ENCODE assay signal across 9 mouse cellular contexts in genomic region chr4:143300113-143300688, GRCm38 (mm10). TPM values are rescaled to one million over a fixed set of nuclear protein-coding genes. Genes with fewer than 3 reads are reported as not detected.
A peak's percentile ranks its signal among the peaks of the same experiment; 100 is the strongest.
DNase-seq lines count a peak whose midpoint lies in the region; ATAC-seq lines count a peak whose summit lies in the region.
"Had no signal": no experiment of that assay in that cellular context is flagged by ENCODE, and none has a peak within 500 bp of the region (broad histone marks: within the 10 kb centered on the region; RNA-seq: fewer than 3 reads in every experiment).

No protein-coding gene starts in this region.

- H3K27ac ChIP-seq in lung, embryonic 15.5 days, result peak overlapping the region; percentile 19; the same call in 1 of the 2 replicates
- H3K27ac ChIP-seq in embryonic facial prominence, embryonic 14.5 days (replicated peaks; ENCODE audit: low read depth, low read length), result no peak overlapping the region
- no peak overlapping the region for H3K27ac ChIP-seq in intestine, embryonic 15.5 days
- H3K27ac ChIP-seq in neural tube, embryonic 14.5 days (ENCODE audit: low read depth, low read length), result no peak overlapping the region

- intact Hi-C loops in gastrocnemius, postnatal 14 days (cut with DNase I; ENCODE audit: low total_unique reads), result no loop called here

- H3K27me3 ChIP-seq in lung, embryonic 15.5 days, result peaks cover 5% of the 10 kb centered on the region; the same call in 1 of the 2 replicates
- H3K27me3 ChIP-seq in embryonic facial prominence, embryonic 14.5 days (replicated peaks; ENCODE audit: control insufficient read depth, insufficient read depth, low read length), result no peaks in the 10 kb centered on the region
- H3K27me3 ChIP-seq in intestine, embryonic 15.5 days (replicated peaks), result 0 out of 2 replicates have a peak, but pooled peaks cover 4% of the 10 kb centered on the region
- H3K27me3 ChIP-seq in neural tube, embryonic 14.5 days (ENCODE audit: control insufficient read depth, insufficient read depth, low read length), result no peaks in the 10 kb centered on the region

- H3K9me3 ChIP-seq in lung, embryonic 15.5 days, result no peaks in the 10 kb centered on the region
- H3K9me3 ChIP-seq in embryonic facial prominence, embryonic 14.5 days (ENCODE audit: control insufficient read depth, low read length), result no peaks in the 10 kb centered on the region
- H3K9me3 ChIP-seq in intestine, embryonic 15.5 days, result no peaks in the 10 kb centered on the region
- no peaks in the 10 kb centered on the region for H3K9me3 ChIP-seq in neural tube, embryonic 14.5 days (ENCODE audit: control insufficient read depth, low read length)

- 9% methylated on average over 12 of the region's 12 CpGs for WGBS in lung, embryonic 15.5 days
- WGBS in embryonic facial prominence, embryonic 14.5 days, result 13% methylated on average over 12 of the region's 12 CpGs
- WGBS in intestine, embryonic 15.5 days, result 16% methylated on average over 12 of the region's 12 CpGs
- WGBS in neural tube, embryonic 14.5 days, result 6% methylated on average over 12 of the region's 12 CpGs

- no peak overlapping the region for H3K9ac ChIP-seq in lung, embryonic 15.5 days
- H3K9ac ChIP-seq in embryonic facial prominence, embryonic 14.5 days (ENCODE audit: low read depth, low read length), result peak overlapping the region; percentile 60
- H3K9ac ChIP-seq in intestine, embryonic 15.5 days, result no peak overlapping the region
- H3K9ac ChIP-seq in neural tube, embryonic 14.5 days (replicated peaks; ENCODE audit: low read depth, low read length), result no peak overlapping the region

- no peak for ATAC-seq in lung, embryonic 15.5 days (ENCODE audit: borderline replicate concordance, extremely low read depth, low FRiP score, low TSS enrichment)
- ATAC-seq in embryonic facial prominence, embryonic 14.5 days (ENCODE audit: low read depth), result no peak
- no peak for ATAC-seq in intestine, embryonic 15.5 days
- ATAC-seq in neural tube, embryonic 14.5 days (ENCODE audit: low read depth), result no peak
- ATAC-seq in CD4-positive, CD25-positive, alpha-beta regulatory T cell, adult 4 months, result no peak

- H3K4me3 ChIP-seq in lung, embryonic 15.5 days, result peak overlapping the region; percentile 43
- H3K4me3 ChIP-seq in embryonic facial prominence, embryonic 14.5 days (ENCODE audit: low read depth, low read length), result peak overlapping the region; percentile 45
- H3K4me3 ChIP-seq in intestine, embryonic 15.5 days (replicated peaks), result peak overlapping the region; percentile 38
- peak overlapping the region; percentile 29; the same call in 1 of the 2 replicates for H3K4me3 ChIP-seq in neural tube, embryonic 14.5 days (ENCODE audit: low read depth, low read length)

- H3K4me2 ChIP-seq in lung, embryonic 15.5 days, result peak overlapping the region; percentile 69
- peak overlapping the region; percentile 82 for H3K4me2 ChIP-seq in embryonic facial prominence, embryonic 14.5 days (ENCODE audit: low read depth, low read length)
- H3K4me2 ChIP-seq in intestine, embryonic 15.5 days (replicated peaks), result peak overlapping the region; percentile 62
- peak overlapping the region; percentile 44; the same call in 1 of the 2 replicates for H3K4me2 ChIP-seq in neural tube, embryonic 14.5 days (ENCODE audit: low read depth, low read length)

- no peak for DNase-seq in lung, postnatal 4 days
- DNase-seq in embryonic facial prominence, embryonic 14.5 days (ENCODE audit: low spot score), result peak; percentile 40
- no peak for DNase-seq in gastrocnemius, postnatal 14 days
- DNase-seq in thymus, postnatal 10 days (ENCODE audit: low spot score in 2 of 2), result no peak
- DNase-seq: spleen, adult 18-20 months had no signal

- peaks cover 40% of the 10 kb centered on the region for H3K4me1 ChIP-seq in lung, embryonic 15.5 days
- peaks cover 49% of the 10 kb centered on the region for H3K4me1 ChIP-seq in embryonic facial prominence, embryonic 14.5 days (ENCODE audit: control insufficient read depth, insufficient read depth, low read length)
- H3K4me1 ChIP-seq in intestine, embryonic 15.5 days (replicated peaks), result peaks cover 13% of the 10 kb centered on the region; the same call in 1 of the 2 replicates
- no peaks in the 10 kb centered on the region; the same call in 1 of the 2 replicates for H3K4me1 ChIP-seq in neural tube, embryonic 14.5 days (ENCODE audit: control insufficient read depth, insufficient read depth, low read length)

- no peaks in the 10 kb centered on the region for H3K36me3 ChIP-seq in lung, embryonic 15.5 days
- H3K36me3 ChIP-seq in embryonic facial prominence, embryonic 14.5 days (ENCODE audit: control insufficient read depth, insufficient read depth, low read length), result no peaks in the 10 kb centered on the region
- H3K36me3 ChIP-seq in intestine, embryonic 15.5 days, result no peaks in the 10 kb centered on the region
- H3K36me3 ChIP-seq in neural tube, embryonic 14.5 days (ENCODE audit: control insufficient read depth, insufficient read depth, low read length), result no peaks in the 10 kb centered on the region

RNA-seq across cellular contexts. Expression of gene Pdpn, which starts 0.8 kb away (rescaled TPM):
- polyA plus RNA-seq in lung, embryonic 15.5 days (2015; fragmentation: Nextera tagmentation; extraction: Ambion mirVana), result 47.2 and 51.0 TPM in 2 replicates
- 67.1 and 70.2 TPM in 2 replicates for polyA plus RNA-seq in embryonic facial prominence, embryonic 14.5 days (2014; fragmentation: Nextera tagmentation; extraction: Ambion mirVana)
- polyA plus RNA-seq in intestine, embryonic 15.5 days (2015; fragmentation: Nextera tagmentation; extraction: Ambion mirVana), result 24.8 and 27.5 TPM in 2 replicates
- polyA plus RNA-seq in neural tube, embryonic 14.5 days (2014; fragmentation: Nextera tagmentation; extraction: Ambion mirVana), result 25.6 and 40.5 TPM in 2 replicates
- not detected for polyA plus RNA-seq in CD4-positive, CD25-positive, alpha-beta regulatory T cell, adult 4 months (2017; shearing (Covaris generic))
- 10 to 100 TPM; 12.5 to 16.1 TPM for total RNA-seq in gastrocnemius, postnatal 14 days (2021)

RNA-seq across cellular contexts. Expression of gene Lrrc38, which starts 49.4 kb away (rescaled TPM):
- polyA plus RNA-seq in lung, embryonic 15.5 days (2015; fragmentation: Nextera tagmentation; extraction: Ambion mirVana), result 0.06 and 0.07 TPM in 2 replicates
- 2.2 and 2.3 TPM in 2 replicates for polyA plus RNA-seq in embryonic facial prominence, embryonic 14.5 days (2014; fragmentation: Nextera tagmentation; extraction: Ambion mirVana)
- 0.06 TPM in 1 of 2 replicates, not detected in the other for polyA plus RNA-seq in intestine, embryonic 15.5 days (2015; fragmentation: Nextera tagmentation; extraction: Ambion mirVana)
- polyA plus RNA-seq in neural tube, embryonic 14.5 days (2014; fragmentation: Nextera tagmentation; extraction: Ambion mirVana), result 0.26 and 0.31 TPM in 2 replicates
- not detected for polyA plus RNA-seq in CD4-positive, CD25-positive, alpha-beta regulatory T cell, adult 4 months (2017; shearing (Covaris generic))
- 10 to 100 TPM; 21.0 to 22.1 TPM for total RNA-seq in gastrocnemius, postnatal 14 days (2021)

Comparison
In these comparisons a context has a peak if more than half of its experiments do, and no peak if none do; other contexts are left out.
1. RNA of gene Pdpn, which starts 0.8 kb away (polyA plus RNA-seq): 67.1 to 70.2 TPM in embryonic facial prominence, embryonic 14.5 days, 47.2 to 51.0 TPM in lung, embryonic 15.5 days, 24.8 to 27.5 TPM in intestine, embryonic 15.5 days and 25.6 to 40.5 TPM in neural tube, embryonic 14.5 days; not detected in CD4-positive, CD25-positive, alpha-beta regulatory T cell, adult 4 months; every median in the first group is over 10 times any median in the second.
2. Peak in every context shown above with its lines, with median percentiles within 50 percentile points of each other: H3K4me2 ChIP-seq and H3K4me3 ChIP-seq.